Mouse (Mus musculus): Measurements from ENCODE around the gene Evpl. TPM values are rescaled to one million over a fixed set of nuclear protein-coding genes. Genes with fewer than 3 reads are reported as not detected.
A peak's percentile ranks its signal among the peaks of the same experiment; 100 is the strongest.

The Evpl gene
- polyA plus RNA-seq, 1 experiment from 2014 or later = 2.9 TPM

DNA sequence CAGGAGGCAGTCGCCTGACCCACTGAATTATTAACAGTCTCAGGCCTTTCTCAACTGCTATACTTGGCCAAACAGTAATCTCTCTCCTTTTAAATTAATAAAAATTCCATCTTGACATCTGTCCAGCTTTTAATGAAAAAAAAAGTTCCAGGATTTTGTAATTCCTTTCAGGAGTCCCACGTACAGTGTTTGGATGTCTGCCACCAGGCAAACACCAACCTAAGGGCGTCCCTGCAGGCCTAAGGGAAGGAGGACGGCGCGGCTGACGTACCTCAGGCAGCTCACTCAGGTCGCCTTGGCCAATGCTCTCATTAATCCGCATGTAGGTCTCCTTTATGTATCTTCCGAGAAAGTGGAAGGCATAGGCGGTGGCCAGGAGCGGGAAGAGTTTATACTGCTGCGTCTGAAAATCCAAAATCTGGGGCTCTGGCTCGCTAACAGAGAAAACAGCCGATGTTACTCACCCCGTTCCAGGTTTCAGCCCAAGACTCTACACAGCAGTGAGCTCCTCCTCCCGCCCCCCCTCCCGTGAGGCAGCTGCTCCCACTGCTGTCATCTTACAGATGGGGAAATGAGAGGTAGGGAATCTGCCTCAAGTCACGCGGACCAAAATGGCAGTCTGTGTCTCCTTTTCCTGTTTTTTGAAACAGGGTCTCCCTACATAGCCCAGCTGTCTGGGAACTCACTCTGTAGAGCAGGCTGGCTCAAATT lies 59.3 kb downstream of the Evpl start:
- Histone ChIP-seq H3K4me3 (ENCODE audit: low read depth, low read length) (no peak overlapping the region), H3K9ac (replicated peaks; ENCODE audit: low read depth) (no peak overlapping the region), H3K4me1 (ENCODE audit: insufficient read depth, low read depth, low read length) (no peaks in the 10 kb centered on the region), H3K27me3 (replicated peaks; ENCODE audit: insufficient read depth, low read length) (no peaks in the 10 kb centered on the region), H3K4me2 (replicated peaks; ENCODE audit: low read depth, low read length) (no peak overlapping the region), H3K9me3 (ENCODE audit: low read length) (no peaks in the 10 kb centered on the region), H3K36me3 (ENCODE audit: insufficient read depth, low read length) (peaks cover 26% of the 10 kb centered on the region), H3K27ac (ENCODE audit: low read length) (peak overlapping the region; percentile 45; the same call in 1 of the 2 replicates)
- DNase-seq (ENCODE audit: low spot score) = peak; percentile 79
- 0 out of 2 replicates have a peak, but pooled peaks have one; percentile 29 for TF ChIP-seq EP300 (IDR thresholded peaks at IDR 0.05)
- no peak; the same call in 1 of the 2 replicates for TF ChIP-seq CTCF (IDR thresholded peaks at IDR 0.05)
- 64% methylated on average over 19 of the region's 20 CpGs for whole genome bisulfite sequencing
- ATAC-seq = peak; percentile 91

DNA sequence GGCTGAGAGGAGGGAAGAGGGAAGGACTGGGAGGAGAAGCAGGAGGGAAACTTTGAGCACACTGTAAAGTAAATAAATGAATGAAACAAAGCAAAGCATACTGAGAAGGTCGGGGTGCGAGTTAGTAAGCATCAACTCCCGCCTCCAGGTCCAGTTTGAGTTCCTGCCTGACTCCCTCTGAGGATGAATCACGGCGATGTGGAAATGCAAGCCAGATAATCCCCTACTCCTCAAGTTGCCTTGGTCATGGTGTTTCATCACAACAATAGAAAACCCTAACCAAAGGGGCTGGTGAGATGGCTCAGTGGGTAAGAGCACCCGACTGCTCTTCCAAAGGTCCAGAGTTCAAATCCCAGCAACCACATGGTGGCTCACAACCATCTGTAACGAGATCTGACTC lies 61.9 kb downstream of the Evpl start:
- H3K4me2 ChIP-seq (replicated peaks; ENCODE audit: low read depth, low read length) = no peak overlapping the region
- H3K9me3 ChIP-seq (ENCODE audit: low read length) = no peaks in the 10 kb centered on the region
- no peak overlapping the region for H3K9ac ChIP-seq (replicated peaks; ENCODE audit: low read depth)
- ATAC-seq = no peak
- no peak overlapping the region for H3K4me3 ChIP-seq (ENCODE audit: low read depth, low read length)
- 83% methylated on average over 7 of the region's 7 CpGs for WGBS
- no peak overlapping the region for H3K27ac ChIP-seq (ENCODE audit: low read length)
- H3K36me3 ChIP-seq (ENCODE audit: insufficient read depth, low read length) = peaks cover 40% of the 10 kb centered on the region
- no peaks in the 10 kb centered on the region for H3K27me3 ChIP-seq (replicated peaks; ENCODE audit: insufficient read depth, low read length)
- DNase-seq (ENCODE audit: low spot score) = no peak
- H3K4me1 ChIP-seq (ENCODE audit: insufficient read depth, low read depth, low read length) = no peaks in the 10 kb centered on the region
- TF ChIP-seq CTCF (IDR thresholded peaks at IDR 0.05) = no peak
- TF ChIP-seq EP300 (IDR thresholded peaks at IDR 0.05) = no peak

DNA sequence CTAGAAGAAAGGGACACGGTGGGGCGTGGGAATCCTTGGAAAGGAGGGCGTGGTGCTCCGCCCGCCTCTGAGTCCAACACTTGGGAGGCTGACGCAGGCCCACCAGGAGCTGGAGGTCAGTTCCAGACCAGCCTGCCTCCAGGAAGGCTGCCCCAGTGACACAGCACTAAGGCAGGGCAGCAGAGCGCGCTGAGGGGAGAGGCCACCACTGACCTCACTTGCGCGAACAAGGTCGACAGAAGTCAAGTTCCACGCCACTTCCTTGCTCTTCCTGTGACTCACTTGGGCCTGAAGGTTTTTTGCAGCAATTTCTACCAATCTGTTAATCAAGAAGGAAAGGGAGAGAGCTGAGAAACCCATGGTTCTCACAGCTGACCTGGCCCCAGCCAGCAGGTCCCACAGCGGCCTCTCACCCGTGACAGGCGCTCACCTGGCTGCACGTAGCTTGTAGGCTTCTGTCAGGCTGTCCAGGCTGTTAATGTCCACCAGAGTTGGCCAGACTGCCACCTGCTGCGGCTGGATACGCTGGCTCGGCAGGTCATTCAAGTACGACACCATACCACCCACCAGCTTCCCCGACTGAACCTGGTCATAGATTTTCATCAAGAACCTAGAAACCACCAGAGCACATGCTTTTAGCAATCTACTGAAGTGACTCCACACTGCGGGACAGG lies 63.0 kb downstream of the Evpl start:
- H3K36me3 ChIP-seq (ENCODE audit: insufficient read depth, low read length) = peaks cover 33% of the 10 kb centered on the region

DNA sequence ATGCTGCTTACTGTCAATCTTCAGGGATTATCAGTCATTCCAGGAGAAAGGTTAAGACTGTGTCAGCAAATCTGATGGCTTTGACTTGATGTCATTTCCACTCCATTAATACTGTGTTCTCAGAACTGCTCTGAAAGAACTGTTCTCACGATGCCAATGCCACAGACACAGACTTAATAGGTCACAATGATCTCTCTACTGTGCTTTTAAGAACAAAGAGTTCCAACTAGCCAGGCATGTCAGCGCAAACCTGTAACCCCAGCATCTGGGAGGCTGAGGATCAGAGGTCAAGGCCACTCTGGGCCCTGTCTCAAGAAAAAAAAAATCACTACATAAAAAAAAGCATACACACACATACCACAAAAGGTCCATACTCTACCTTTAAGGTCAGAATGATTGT lies 65.9 kb downstream of the Evpl start:
- no peak overlapping the region for H3K4me3 ChIP-seq (ENCODE audit: low read depth, low read length)
- WGBS = 88% methylated on average over 2 of the region's 2 CpGs
- ATAC-seq (no peak), DNase-seq (ENCODE audit: low spot score) (no peak)
- peaks cover 25% of the 10 kb centered on the region for H3K36me3 ChIP-seq (ENCODE audit: insufficient read depth, low read length)
- no peak for TF ChIP-seq EP300 (IDR thresholded peaks at IDR 0.05)
- no peak for TF ChIP-seq CTCF (IDR thresholded peaks at IDR 0.05)
- no peak overlapping the region for H3K27ac ChIP-seq (ENCODE audit: low read length)
- peaks cover 3% of the 10 kb centered on the region; the same call in 1 of the 2 replicates for H3K4me1 ChIP-seq (ENCODE audit: insufficient read depth, low read depth, low read length)
- H3K9me3 ChIP-seq (ENCODE audit: low read length) = no peaks in the 10 kb centered on the region
- H3K4me2 ChIP-seq (replicated peaks; ENCODE audit: low read depth, low read length) = no peak overlapping the region
- no peak overlapping the region for H3K9ac ChIP-seq (replicated peaks; ENCODE audit: low read depth)
- H3K27me3 ChIP-seq (replicated peaks; ENCODE audit: insufficient read depth, low read length) = no peaks in the 10 kb centered on the region

More for the DNA sequence above, 63.0 kb downstream of the Evpl start:
- no peaks in the 10 kb centered on the region for H3K4me1 ChIP-seq (ENCODE audit: insufficient read depth, low read depth, low read length)
- no peaks in the 10 kb centered on the region for H3K9me3 ChIP-seq (ENCODE audit: low read length)
- H3K4me3 ChIP-seq (ENCODE audit: low read depth, low read length) = no peak overlapping the region
- no peak overlapping the region for H3K9ac ChIP-seq (replicated peaks; ENCODE audit: low read depth)
- H3K27ac ChIP-seq (ENCODE audit: low read length) = no peak overlapping the region
- no peaks in the 10 kb centered on the region for H3K27me3 ChIP-seq (replicated peaks; ENCODE audit: insufficient read depth, low read length)
- 89% methylated on average over 20 of the region's 22 CpGs for WGBS
- TF ChIP-seq CTCF (IDR thresholded peaks at IDR 0.05) = no peak
- TF ChIP-seq EP300 (IDR thresholded peaks at IDR 0.05) = no peak
- ATAC-seq = no peak
- no peak for DNase-seq (ENCODE audit: low spot score)
- no peak overlapping the region for H3K4me2 ChIP-seq (replicated peaks; ENCODE audit: low read depth, low read length)

Other genes starting within 250 kb of the Evpl start
- 91.0 and 95.6 TPM in 2 replicates for gene Galk1, start 225.4 kb downstream of the Evpl start, polyA plus RNA-seq (2015; fragmentation: Nextera tagmentation; extraction: Ambion mirVana)
- 1,667 and 1,708 TPM in 2 replicates for gene H3f3b, start 210.1 kb downstream of the Evpl start, polyA plus RNA-seq (2015; fragmentation: Nextera tagmentation; extraction: Ambion mirVana)
- 14.5 and 15.0 TPM in 2 replicates for gene Unk, start 207.8 kb downstream of the Evpl start, polyA plus RNA-seq (2015; fragmentation: Nextera tagmentation; extraction: Ambion mirVana)
- 14.9 and 25.3 TPM in 2 replicates for gene Unc13d, start 160.1 kb downstream of the Evpl start, polyA plus RNA-seq (2015; fragmentation: Nextera tagmentation; extraction: Ambion mirVana)
- 84.8 and 108 TPM in 2 replicates for gene Wbp2, start 151.1 kb downstream of the Evpl start, polyA plus RNA-seq (2015; fragmentation: Nextera tagmentation; extraction: Ambion mirVana)
- 26.3 and 28.8 TPM in 2 replicates for gene Trim47, start 110.9 kb downstream of the Evpl start, polyA plus RNA-seq (2015; fragmentation: Nextera tagmentation; extraction: Ambion mirVana)
- 3.9 TPM in 2 replicates for gene Trim65, start 106.9 kb downstream of the Evpl start, polyA plus RNA-seq (2015; fragmentation: Nextera tagmentation; extraction: Ambion mirVana)
- gene Mrpl38, start 99.2 kb downstream of the Evpl start, polyA plus RNA-seq (2015; fragmentation: Nextera tagmentation; extraction: Ambion mirVana) = 44.1 and 45.9 TPM in 2 replicates
- 11.9 and 16.6 TPM in 2 replicates for gene Fbf1, start 69.9 kb downstream of the Evpl start, polyA plus RNA-seq (2015; fragmentation: Nextera tagmentation; extraction: Ambion mirVana)
- gene Ten1, start 39.2 kb downstream of the Evpl start, polyA plus RNA-seq (2015; fragmentation: Nextera tagmentation; extraction: Ambion mirVana) = 74.7 and 79.0 TPM in 2 replicates
- gene Acox1, start 39.0 kb downstream of the Evpl start, polyA plus RNA-seq (2015; fragmentation: Nextera tagmentation; extraction: Ambion mirVana) = 31.7 and 33.5 TPM in 2 replicates
- gene Srp68, start 36.1 kb upstream of the Evpl start, polyA plus RNA-seq (2015; fragmentation: Nextera tagmentation; extraction: Ambion mirVana) = 43.0 and 47.4 TPM in 2 replicates
- 0.11 TPM in 1 of 2 replicates, not detected in the other for gene Galr2, start 42.9 kb upstream of the Evpl start, polyA plus RNA-seq (2015; fragmentation: Nextera tagmentation; extraction: Ambion mirVana)
- gene Exoc7, start 69.2 kb upstream of the Evpl start, polyA plus RNA-seq (2015; fragmentation: Nextera tagmentation; extraction: Ambion mirVana) = 41.3 and 41.9 TPM in 2 replicates
- gene Foxj1, start 97.3 kb upstream of the Evpl start, polyA plus RNA-seq (2015; fragmentation: Nextera tagmentation; extraction: Ambion mirVana) = 39.8 and 44.9 TPM in 2 replicates
- gene Rnf157, start 175.0 kb upstream of the Evpl start, polyA plus RNA-seq (2015; fragmentation: Nextera tagmentation; extraction: Ambion mirVana) = 1.4 and 1.8 TPM in 2 replicates
- gene Ubald2, start 196.0 kb upstream of the Evpl start, polyA plus RNA-seq (2015; fragmentation: Nextera tagmentation; extraction: Ambion mirVana) = 50.4 and 56.6 TPM in 2 replicates
- gene Qrich2, start 228.2 kb upstream of the Evpl start, polyA plus RNA-seq (2015; fragmentation: Nextera tagmentation; extraction: Ambion mirVana) = 0.05 and 0.06 TPM in 2 replicates

Measured in lung, postnatal 0 days (tissue).